Mouse (Mus musculus) small intestine, adult 2 months (tissue): Measurements from ENCODE around the gene Gabrb2.

Experiments used
- CTCF ChIP-seq: fragments of 200-500 bp; IDR thresholded peaks from 2 replicates; pipeline ENCODE4 v1.5.1; 2012; ENCODE audit warnings: low read depth, mild to moderate bottlenecking, control low read depth, inconsistent platforms, low read length, moderate library complexity, mixed read lengths; ENCODE audit not compliant: insufficient replicate concordance, insufficient read length; ENCODE audit errors: extremely low read depth
- POLR2A ChIP-seq: fragments of 200-500 bp; IDR thresholded peaks from 2 replicates; pipeline ENCODE4 v1.6.1; 2012; ENCODE audit warnings: low read depth, mild to moderate bottlenecking, control low read depth, inconsistent platforms, low read length, moderate library complexity

GRCm38 (mm10) chr11:42505436-42505835 lies 85.9 kb downstream of the Gabrb2 start:
- no peak for TF ChIP-seq CTCF
- no peak for TF ChIP-seq POLR2A
